Mouse (Mus musculus): ENCODE measurements around the gene Smg8.

DNA sequence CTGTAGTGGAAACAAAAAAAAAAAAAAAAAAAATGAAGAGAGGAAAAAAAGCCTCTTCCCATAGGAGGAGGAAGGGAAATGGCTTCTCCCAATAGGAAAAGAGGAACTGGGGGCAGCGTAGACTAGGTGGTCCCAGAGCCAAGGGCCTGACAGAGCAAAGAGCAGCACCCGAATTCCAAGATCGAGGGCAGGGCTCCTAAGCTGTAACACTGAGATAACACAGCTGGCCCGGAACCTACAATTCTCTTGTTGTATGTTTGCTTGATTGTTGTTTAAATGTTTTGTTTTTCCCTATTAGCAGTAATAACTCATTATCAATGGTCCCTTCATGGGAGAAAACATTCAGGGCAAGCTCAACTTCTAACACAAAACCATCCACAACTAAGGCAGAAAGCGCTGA, 39.6 kb downstream of the Smg8 start:
- no peak for TF ChIP-seq POLR2A (IDR thresholded peaks at IDR 0.05; ENCODE audit: borderline replicate concordance, extremely low read depth, low read depth, low read length)
- TF ChIP-seq CTCF (IDR thresholded peaks at IDR 0.05; ENCODE audit: insufficient read depth, low read length) = no peak

Measured in lung, adult 2 months (tissue).